Mouse (Mus musculus) right cerebral cortex, adult 2 months (tissue): Measurements from ENCODE around the gene Fam219a.

Source experiments
- DNase-seq, 2 experiments: peaks; one replicate each; pipeline ENCODE4 v3.0.0; 2021 to 2022; ENCODE audit warnings: low spot score in 2 of 2

Fam219a gene

GRCm38 (mm10) chr4:41506156-41506555 lies 63.2 kb downstream of the Fam219a start:
- no peak for DNase-seq

DNA sequence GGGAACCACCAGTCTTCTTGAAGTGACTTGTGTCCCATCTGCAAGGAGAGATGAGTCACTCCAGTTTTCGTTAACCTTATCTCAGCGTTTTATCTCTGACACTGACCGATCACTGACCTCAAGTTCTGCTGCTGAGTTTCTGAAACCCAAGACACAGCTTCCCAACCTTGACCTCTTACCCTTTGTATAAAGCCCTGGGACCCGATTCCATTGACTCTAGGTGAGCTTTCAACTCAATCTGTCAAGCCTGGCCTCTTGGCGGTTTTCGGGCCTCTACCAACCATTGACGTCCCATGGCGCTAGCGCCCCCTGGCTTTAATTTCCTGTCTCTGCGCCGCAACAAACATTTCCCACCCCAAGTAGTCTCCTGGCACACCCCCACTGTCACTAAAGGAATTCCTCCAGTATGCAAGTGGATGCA lies 64.2 kb downstream of the Fam219a start:
- no peak for DNase-seq

- DNase-seq = no peak
These were observed 65.0 kb downstream of the Fam219a start for GRCm38 (mm10) chr4:41504325-41504724.

- peak; percentile 91 to 92 for DNase-seq
These were observed 66.3 kb downstream of the Fam219a start, which contains the start of gene AI464131 for GRCm38 (mm10) chr4:41502986-41503412. AI464131 (minus strand) TSS chr4:41503076.

DNA sequence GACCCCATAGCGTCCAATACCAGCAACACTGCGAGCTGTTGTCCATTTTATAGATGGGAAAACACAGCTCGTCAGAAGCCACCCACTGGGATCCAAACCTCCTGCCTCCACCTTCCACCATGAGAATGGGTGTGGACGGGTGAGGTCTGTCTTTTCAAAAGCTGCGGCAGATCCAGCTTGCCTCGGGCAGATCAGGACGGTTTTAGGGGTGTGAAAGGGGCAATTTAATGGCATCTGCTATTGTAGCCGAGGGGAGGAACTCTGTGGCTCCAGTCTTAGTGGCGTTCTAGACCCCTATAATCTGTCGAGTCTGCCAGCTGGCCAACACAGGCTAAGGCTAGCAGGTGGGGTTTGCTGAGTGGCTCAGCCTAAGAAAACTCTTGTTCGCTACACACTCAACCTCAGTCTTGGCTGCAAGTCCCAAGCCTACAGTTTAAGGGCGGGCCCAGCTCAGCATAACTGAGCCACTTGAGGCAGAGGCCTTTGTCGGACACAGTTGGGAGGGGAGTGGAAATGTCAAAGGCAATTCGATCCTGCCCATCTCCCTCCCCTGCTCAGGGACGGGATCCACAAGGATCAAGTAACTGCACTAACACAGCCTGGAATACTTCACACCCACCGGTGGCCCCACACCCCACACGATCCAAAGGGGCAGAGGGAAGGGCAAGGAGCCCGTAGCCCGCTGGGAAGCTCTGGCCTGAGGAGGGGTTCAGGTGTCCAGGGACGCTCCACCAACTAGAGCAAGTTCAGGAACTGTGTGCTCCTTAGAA lies 67.0 kb downstream of the Fam219a start:
- DNase-seq = no peak

DNA sequence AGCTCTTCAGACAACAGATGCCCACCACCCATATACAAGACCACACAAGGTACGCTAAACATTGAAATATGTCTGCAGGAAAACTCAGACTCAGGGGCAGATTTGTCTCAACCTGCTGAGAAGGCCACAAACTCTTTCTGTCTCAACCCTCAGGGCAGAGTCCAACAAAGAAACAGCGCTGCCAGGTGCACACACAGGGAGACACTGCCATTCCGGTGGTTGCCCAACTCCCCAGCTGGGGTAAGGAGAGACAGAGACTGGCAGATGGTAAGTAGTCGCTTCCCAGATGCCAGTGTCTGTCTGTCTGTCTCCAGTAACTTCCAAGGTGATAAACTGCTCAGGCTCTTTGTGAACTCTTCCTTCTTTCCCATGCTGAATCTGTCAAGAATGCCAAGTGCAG lies 68.6 kb downstream of the Fam219a start:
- no peak for DNase-seq

DNA sequence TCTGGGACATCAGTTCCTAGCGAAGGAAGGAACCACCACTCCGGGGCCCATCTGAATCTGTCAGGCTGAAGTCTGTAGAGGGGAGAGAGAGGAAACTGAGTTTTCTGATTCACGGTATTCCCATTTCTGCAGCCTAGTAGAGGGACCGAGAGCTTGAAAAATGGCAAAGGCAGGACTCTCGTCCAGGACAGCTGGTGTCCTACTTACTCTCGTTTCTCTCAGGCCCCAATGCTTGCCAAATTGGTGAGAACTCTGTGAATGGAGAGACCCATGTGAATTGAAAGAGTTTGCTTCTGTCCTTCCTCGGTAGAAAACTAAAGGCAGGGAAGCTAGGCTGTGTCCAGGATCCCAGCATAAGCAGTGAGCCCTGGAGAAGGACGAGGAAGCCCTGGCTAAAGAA lies 69.7 kb downstream of the Fam219a start:
- no peak for DNase-seq

DNA sequence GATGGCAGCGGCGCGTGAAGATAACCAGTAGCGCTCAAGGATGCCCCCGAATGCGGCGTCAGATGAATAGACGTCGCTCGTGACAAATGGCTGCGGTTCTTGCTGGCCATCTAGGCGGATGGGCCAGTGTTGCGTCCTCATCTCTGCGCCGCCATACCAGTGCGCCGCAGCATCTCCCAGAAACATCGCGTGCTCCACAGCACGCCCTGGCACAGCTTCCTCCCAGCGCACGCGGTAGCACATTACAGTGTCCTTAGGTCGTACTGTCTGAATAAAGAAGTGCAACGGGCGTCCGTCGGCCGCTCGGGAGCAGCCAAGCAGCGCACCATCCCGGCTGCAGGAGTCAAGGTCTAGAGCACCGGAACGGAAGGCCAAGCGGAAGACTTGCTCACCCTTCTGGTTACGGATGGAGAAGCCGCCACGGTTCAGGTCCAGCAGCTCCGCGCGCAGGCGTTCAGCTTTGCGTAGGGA lies 70.4 kb downstream of the Fam219a start:
- no peak for DNase-seq

DNA sequence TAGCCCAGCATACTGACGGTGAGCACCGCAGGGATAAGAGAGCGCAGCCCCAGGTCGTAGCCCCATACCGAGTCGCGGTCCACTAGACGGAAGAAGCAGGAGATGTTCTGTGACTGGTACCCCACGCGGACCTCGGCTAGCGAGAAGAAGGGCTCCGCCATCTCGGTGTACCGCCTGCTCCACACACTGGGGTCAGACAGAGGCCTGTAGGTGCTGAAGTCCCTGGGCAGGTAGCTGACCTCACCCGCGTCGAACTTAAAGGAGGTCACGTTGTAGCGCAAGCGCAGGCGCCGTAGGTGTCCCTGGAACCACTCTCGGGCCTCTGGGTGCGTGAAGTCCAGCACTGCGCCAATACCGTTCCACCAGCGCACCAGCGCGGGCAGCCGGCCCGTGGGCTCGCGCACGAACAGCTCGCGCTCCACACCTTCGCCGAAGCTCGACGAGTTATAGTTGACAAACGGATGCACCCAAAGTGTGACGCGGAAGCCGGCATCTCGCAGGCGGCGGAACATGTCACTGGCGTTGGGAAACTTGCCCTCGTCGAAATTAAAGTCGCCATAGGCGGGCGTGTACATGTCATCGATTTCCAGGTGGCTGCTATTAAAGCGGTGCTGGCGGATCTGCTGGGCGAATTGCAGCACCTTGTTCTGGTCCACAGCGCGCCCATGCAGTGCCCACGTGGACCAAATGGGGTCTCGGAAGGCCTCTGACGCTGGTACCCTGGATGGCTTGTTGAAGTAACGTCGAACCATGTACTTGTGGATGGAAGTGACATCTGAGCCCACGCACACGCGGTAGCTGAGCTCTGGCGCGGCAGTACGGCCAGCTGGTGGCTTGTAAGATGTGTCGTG lies 71.1 kb downstream of the Fam219a start:
- DNase-seq = no peak

DNA sequence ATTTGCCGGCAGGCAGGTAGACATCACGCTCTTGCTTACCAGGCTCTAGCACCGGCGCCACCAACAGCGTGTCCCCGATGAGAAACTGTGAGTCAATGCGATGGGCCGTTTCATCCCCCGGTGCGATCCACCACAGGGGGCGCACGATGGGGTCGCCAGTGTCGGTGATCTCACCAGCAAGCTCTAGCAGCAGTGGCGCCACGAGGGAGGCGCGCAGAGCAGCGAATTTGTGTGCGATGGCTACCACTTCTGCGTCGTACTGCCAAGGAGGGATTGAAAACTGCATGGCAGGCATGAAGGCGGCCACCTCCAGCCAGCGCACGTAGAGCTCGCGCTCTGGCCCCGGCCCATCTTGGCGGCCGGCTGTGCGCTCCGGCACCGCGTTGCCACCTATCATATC lies 71.8 kb downstream of the Fam219a start:
- DNase-seq = no peak

DNA sequence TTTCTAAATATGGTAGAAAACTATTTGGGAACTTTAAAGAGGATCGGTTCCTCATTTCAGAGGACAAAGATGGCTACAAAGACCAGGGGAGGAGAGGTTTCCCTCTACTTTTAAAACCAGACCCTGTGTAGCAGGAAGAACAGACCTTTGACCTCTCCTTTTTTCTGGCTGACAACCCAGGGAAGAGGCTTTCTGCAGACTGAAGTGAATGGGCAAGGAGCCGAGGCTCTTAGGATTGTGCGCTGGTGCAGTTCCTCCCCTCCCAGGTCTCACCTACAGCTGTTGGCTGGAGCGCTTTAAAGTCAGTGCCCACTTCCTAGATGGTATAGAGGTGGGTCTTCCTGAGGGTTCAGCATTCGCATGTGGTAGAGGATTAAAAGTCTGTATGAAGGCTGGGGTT lies 72.3 kb downstream of the Fam219a start:
- DNase-seq = no peak

DNA sequence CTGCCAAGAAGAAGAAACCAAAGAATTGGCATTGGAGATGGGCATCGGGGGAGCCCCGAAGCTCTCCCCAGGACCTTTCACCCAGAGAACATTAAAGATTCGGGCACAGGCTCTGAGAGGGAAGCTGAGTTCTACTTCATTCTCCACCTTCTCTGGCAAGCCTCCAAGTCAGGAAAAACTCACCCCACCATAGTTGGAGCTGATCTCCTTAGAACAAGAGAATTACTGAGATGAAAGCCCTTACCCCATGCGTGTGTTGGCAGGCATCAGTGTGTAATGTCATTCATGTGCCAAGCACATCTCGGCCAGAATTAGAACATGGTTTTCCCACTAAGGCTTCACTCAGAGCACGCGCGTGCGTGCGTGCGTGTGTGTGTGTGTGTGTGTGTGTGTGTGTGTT lies 73.5 kb downstream of the Fam219a start:
- DNase-seq = no peak

GRCm38 (mm10) chr4:41495076-41495475 lies 74.3 kb downstream of the Fam219a start:
- DNase-seq = no peak

DNA sequence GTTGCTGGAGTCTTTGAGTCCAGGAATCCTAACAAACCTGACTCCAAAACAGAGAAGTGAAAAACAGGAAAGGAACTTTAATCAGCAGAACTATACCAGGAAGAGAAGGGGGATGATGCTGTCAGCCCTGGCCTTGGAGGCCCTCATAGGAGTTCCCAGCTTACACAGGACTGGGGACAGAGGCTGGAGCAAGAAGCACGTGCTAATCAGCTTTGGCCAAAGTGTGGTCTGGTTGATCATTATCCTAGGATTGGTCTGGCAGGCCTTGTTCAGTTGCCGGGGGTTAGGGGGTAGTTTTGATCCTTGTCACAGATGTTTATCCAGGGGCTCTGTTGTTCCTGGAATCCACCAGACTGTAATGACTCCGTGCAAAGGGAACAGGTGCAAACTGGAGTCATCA lies 75.0 kb downstream of the Fam219a start:
- no peak for DNase-seq

- no peak for DNase-seq
These were observed 75.7 kb downstream of the Fam219a start for GRCm38 (mm10) chr4:41493464-41494116.

DNA sequence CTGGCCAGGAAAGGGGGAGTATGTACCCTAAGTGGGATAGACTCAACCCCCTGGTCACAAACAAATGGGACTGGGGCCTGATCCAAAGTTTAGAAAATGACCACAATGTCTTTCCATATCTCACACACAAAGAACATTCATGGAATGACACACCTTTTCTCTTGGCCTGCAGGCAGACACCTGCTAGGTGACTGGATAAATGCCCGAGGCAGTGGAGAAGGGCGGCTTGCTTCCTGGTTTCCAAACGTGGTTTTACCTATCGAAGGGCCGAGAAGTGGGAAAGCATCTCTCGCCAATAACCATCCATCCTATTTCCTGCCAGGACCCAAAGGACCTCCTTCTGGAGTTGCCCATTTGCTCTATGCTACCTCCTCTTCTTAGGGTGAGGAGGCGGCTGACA lies 76.4 kb downstream of the Fam219a start:
- no peak for DNase-seq

DNA sequence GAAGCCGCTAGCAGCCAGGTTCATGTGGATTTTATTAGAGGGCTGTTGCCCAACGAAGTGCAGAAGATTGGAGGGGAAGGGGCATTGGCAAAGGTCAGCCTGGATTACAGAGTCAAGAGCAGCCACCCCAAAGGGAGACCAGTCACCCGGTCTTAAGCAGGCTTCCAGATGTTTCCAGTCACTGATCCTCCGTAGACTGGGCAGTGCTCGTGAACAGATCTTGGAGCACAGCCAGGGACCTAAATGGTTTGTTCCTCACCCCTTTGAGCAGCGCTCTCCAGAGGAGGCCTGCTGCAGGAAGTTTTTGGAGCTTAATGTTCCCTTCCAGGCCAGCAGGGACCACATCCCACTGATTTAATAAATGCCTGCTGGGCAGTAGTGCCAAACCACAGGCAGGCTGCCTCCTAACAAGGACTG lies 87.7 kb downstream of the Fam219a start:
- no peak for DNase-seq

GRCm38 (mm10) chr4:41480254-41480653 lies 89.1 kb downstream of the Fam219a start:
- DNase-seq = no peak

GRCm38 (mm10) chr4:41479456-41479804 lies 89.9 kb downstream of the Fam219a start:
- DNase-seq = no peak

DNA sequence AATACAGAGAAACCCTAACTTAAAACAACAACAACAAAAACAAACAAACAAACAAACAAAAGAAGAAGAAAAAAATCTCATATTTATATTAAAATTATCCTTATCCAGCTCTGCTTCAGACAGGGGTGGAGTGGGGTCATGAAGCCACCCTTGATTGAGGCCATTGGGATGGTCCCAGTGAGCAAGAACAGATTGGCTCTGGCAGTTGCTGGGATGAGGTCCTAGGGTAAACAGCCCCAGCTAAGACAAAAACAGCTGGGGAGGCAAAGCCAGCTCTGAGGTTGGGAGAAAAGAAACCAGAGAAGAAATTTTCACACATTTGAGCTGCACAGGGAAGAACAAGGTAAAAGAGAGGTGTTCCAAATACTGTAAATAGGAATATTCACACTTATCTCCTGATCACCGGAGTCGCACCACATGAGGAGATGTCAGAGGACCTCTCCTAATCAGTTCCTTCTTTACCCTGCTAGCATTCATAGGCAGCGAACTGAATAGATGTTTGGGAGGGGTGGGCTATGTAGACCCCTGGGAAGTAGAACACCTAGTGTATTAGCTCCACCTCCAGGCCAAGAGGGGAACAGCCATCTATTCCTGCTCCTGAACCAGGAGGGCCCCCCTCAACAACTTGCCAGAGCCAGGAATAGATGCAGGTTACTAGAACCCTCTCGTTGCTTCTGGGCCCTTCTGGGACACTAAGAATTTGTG lies 90.4 kb downstream of the Fam219a start:
- DNase-seq = no peak

DNA sequence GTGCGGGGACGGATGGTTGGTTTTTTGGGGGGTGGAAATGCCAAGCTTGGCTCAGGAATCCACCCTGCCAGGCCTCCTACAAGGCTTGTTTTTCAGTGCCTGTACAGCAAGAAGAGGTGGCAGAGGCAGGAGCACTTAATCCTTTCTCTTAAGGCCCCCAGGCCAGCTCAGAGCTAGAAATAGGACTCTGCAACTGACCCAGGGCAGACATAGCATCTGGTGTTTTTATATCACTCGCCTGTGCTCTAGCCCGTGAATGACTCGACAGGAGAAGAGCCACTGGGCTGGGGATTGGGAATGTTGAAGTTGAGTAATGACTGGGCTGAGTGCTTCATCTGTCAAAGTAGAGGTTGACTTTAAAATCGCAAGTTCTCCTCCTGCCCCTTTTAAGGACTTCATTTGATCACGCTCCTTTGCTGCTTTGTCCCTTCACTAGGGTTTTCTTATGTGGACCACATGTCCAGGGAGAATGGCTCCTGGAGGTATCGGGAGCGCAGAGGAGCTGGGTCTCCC lies 91.6 kb downstream of the Fam219a start:
- DNase-seq = no peak

DNA sequence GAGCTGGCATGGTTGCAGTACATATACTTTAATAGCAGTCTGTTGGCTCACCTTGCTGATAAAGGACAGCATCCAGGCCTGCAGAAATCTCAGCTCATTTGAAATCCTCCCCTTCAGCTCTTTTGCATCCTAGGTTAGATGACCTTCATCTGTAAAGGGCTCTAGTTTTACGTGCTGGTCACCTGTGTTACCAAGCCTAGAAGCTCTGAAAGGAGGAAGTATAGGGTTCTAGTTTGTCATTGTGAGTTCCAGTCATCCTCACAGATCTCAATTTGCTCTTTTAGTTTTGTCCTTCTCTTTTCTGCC lies 98.0 kb downstream of the Fam219a start:
- DNase-seq = no peak
